Mouse (Mus musculus) MEL (cell line): ENCODE data around the gene 2010300C02Rik.

ENCODE experiments used
- CHD2 ChIP-seq: IDR thresholded peaks from 2 replicates; pipeline ENCODE4 v1.6.1; 2011; ENCODE audit warnings: low read length, improper control_type of control experiment
- CTCF ChIP-seq, 3 experiments: IDR thresholded peaks in 2 of 3; conservative IDR thresholded peaks in 1 of 3; 2 replicates each; pipeline ENCODE4 v1.5.1; 2011 to 2012; ENCODE audit warnings: low read length in 3 of 3, low read depth in 2 of 3, mild to moderate bottlenecking in 2 of 3, improper control_type of control experiment in 1 of 3, inconsistent platforms in 1 of 3, mixed read lengths in 1 of 3, moderate library complexity in 1 of 3; ENCODE audit not compliant: control insufficient read depth in 1 of 3, insufficient read depth in 1 of 3, poor library complexity in 1 of 3, severe bottlenecking in 1 of 3
- E2F4 ChIP-seq: IDR thresholded peaks from 2 replicates; pipeline ENCODE4 v1.6.1; 2011; ENCODE audit warnings: low read depth, low read length, improper control_type of control experiment, borderline replicate concordance
- ELF1 ChIP-seq: IDR thresholded peaks from 2 replicates; pipeline ENCODE4 v1.6.1; 2014; ENCODE audit warnings: low read depth, mild to moderate bottlenecking, inconsistent platforms, low read length, improper control_type of control experiment, moderate library complexity
- GATA1 ChIP-seq: IDR thresholded peaks from 2 replicates; pipeline ENCODE4 v1.6.1; 2011; ENCODE audit warnings: low read depth, low read length, improper control_type of control experiment
- JUND ChIP-seq: IDR thresholded peaks from 2 replicates; pipeline ENCODE4 v1.6.1; 2011; ENCODE audit warnings: low read depth, mild to moderate bottlenecking, improper control_type of control experiment, low read length
- KAT2A ChIP-seq: conservative IDR thresholded peaks from 2 replicates; pipeline ENCODE4 v1.6.1; 2012; ENCODE audit warnings: low read depth, low read length, improper control_type of control experiment, inconsistent platforms
- MAFK ChIP-seq: IDR thresholded peaks from 2 replicates; pipeline ENCODE4 v1.6.1; 2011; ENCODE audit warnings: low read depth, mild to moderate bottlenecking, low read length, improper control_type of control experiment, borderline replicate concordance
- MAX ChIP-seq: IDR thresholded peaks from 2 replicates; pipeline ENCODE4 v1.6.1; 2011; ENCODE audit warnings: low read length, improper control_type of control experiment
- NELFE ChIP-seq: IDR thresholded peaks from 2 replicates; pipeline ENCODE4 v1.6.1; 2011; ENCODE audit warnings: low read depth, low read length, improper control_type of control experiment
- NRF1 ChIP-seq: IDR thresholded peaks from 2 replicates; pipeline ENCODE4 v1.6.1; 2014; ENCODE audit warnings: low read depth, mild to moderate bottlenecking, inconsistent platforms, low read length, improper control_type of control experiment, moderate library complexity; ENCODE audit not compliant: poor library complexity, insufficient read depth, severe bottlenecking
- POLR2A ChIP-seq, 2 experiments: IDR thresholded peaks; 2 replicates each; pipeline ENCODE4 v1.6.1; 2011 to 2012; ENCODE audit warnings: low read length in 2 of 2, mild to moderate bottlenecking in 2 of 2, control low read depth in 1 of 2, improper control_type of control experiment in 1 of 2, low read depth in 1 of 2, moderate library complexity in 1 of 2; ENCODE audit not compliant: control insufficient read depth in 1 of 2, insufficient read depth in 1 of 2, poor library complexity in 1 of 2
- RAD21 ChIP-seq: IDR thresholded peaks from 2 replicates; pipeline ENCODE4 v1.6.1; 2011; ENCODE audit warnings: mild to moderate bottlenecking, low read depth, low read length, improper control_type of control experiment

- TF ChIP-seq CTCF (IDR thresholded peaks at IDR 0.05 in 2 of 3, conservative IDR thresholded peaks at IDR 0.05 in 1 of 3; ENCODE audit: control insufficient read depth in 1 of 3, insufficient read depth in 1 of 3, low read depth in 2 of 3, low read length in 3 of 3, poor library complexity in 1 of 3, severe bottlenecking in 1 of 3) (no peak), NRF1 (no peak), E2F4 (no peak), POLR2A (IDR thresholded peaks at IDR 0.05; ENCODE audit: control insufficient read depth in 1 of 2, insufficient read depth in 1 of 2, low read depth in 1 of 2, low read length in 2 of 2, poor library complexity in 1 of 2) (no peak), CHD2 (no peak), MAFK (no peak), NELFE (no peak), JUND (no peak), KAT2A (no peak), GATA1 (no peak), ELF1 (no peak), RAD21 (no peak), MAX (no peak)
Measured at GRCm38 (mm10) chr1:37579686-37580085, 140.2 kb downstream of the 2010300C02Rik start.
